Mouse (Mus musculus): ENCODE results near the gene Insl5. TPM values are rescaled to one million over a fixed set of nuclear protein-coding genes. Genes with fewer than 3 reads are reported as not detected.

The Insl5 gene
- polyA plus RNA-seq, 1 experiment from 2014 or later, result not detected

GRCm38 (mm10) chr4:102969599-102969998 is 57.0 kb downstream of the Insl5 start:
- 91% methylated on average over 5 of the region's 5 CpGs for WGBS
- Histone ChIP-seq H3K9me3 (no peaks in the 10 kb centered on the region), H3K27me3 (no peaks in the 10 kb centered on the region), H3K27ac (no peak overlapping the region), H3K4me3 (no peak overlapping the region), H3K4me1 (no peaks in the 10 kb centered on the region), H3K9ac (no peak overlapping the region), H3K36me3 (no peaks in the 10 kb centered on the region), H3K4me2 (replicated peaks) (no peak overlapping the region)
- no peak for ATAC-seq (ENCODE audit: low FRiP score, low read depth)

Other genes starting within 250 kb of the Insl5 start
- gene Tctex1d1, start 48.2 kb downstream of the Insl5 start, polyA plus RNA-seq (2015; fragmentation: Nextera tagmentation; extraction: Ambion mirVana), result 0.59 and 1.1 TPM in 2 replicates
- gene Mier1, start 87.5 kb upstream of the Insl5 start, polyA plus RNA-seq (2015; fragmentation: Nextera tagmentation; extraction: Ambion mirVana), result 53.1 and 59.0 TPM in 2 replicates
- gene Wdr78, start 87.7 kb upstream of the Insl5 start, polyA plus RNA-seq (2015; fragmentation: Nextera tagmentation; extraction: Ambion mirVana), result 3.7 and 3.8 TPM in 2 replicates
- gene Slc35d1, start 188.3 kb upstream of the Insl5 start, polyA plus RNA-seq (2015; fragmentation: Nextera tagmentation; extraction: Ambion mirVana), result 12.3 and 14.7 TPM in 2 replicates

Measured in limb, embryonic 13.5 days (tissue).